Mouse (Mus musculus): ENCODE data around the gene Nme1. TPM values are rescaled to one million over a fixed set of nuclear protein-coding genes. Genes with fewer than 3 reads are reported as not detected.

Gene Nme1
- polyA plus RNA-seq, 1 experiment from 2014 or later: 210 TPM

GRCm38 (mm10) chr11:93987026-93987425 lies 18.7 kb upstream of the Nme1 start:
- Histone ChIP-seq H3K4me2 (replicated peaks) (no peak overlapping the region), H3K9ac (no peak overlapping the region), H3K27ac (no peak overlapping the region), H3K27me3 (no peaks in the 10 kb centered on the region), H3K4me3 (no peak overlapping the region), H3K9me3 (replicated peaks) (no peaks in the 10 kb centered on the region), H3K36me3 (no peaks in the 10 kb centered on the region), H3K4me1 (no peaks in the 10 kb centered on the region)
- no peak for ATAC-seq (ENCODE audit: low FRiP score)
- 85% methylated on average over 4 of the region's 4 CpGs for WGBS

GRCm38 (mm10) chr11:93986298-93986697 lies 18.0 kb upstream of the Nme1 start:
- H3K4me2 ChIP-seq (replicated peaks): no peak overlapping the region
- ATAC-seq (ENCODE audit: low FRiP score): no peak
- H3K27me3 ChIP-seq: no peaks in the 10 kb centered on the region
- no peak overlapping the region for H3K9ac ChIP-seq
- no peak overlapping the region for H3K4me3 ChIP-seq
- no peaks in the 10 kb centered on the region for H3K4me1 ChIP-seq
- no peaks in the 10 kb centered on the region for H3K36me3 ChIP-seq
- H3K9me3 ChIP-seq (replicated peaks): no peaks in the 10 kb centered on the region
- no peak overlapping the region for H3K27ac ChIP-seq

GRCm38 (mm10) chr11:93985265-93985664 lies 16.9 kb upstream of the Nme1 start:
- H3K4me3 ChIP-seq: no peak overlapping the region
- H3K9ac ChIP-seq: no peak overlapping the region
- no peaks in the 10 kb centered on the region for H3K27me3 ChIP-seq
- H3K27ac ChIP-seq: no peak overlapping the region
- no peak for ATAC-seq (ENCODE audit: low FRiP score)
- H3K36me3 ChIP-seq: no peaks in the 10 kb centered on the region
- WGBS: 91% methylated on average over 5 of the region's 5 CpGs
- no peak overlapping the region for H3K4me2 ChIP-seq (replicated peaks)
- no peaks in the 10 kb centered on the region for H3K4me1 ChIP-seq
- H3K9me3 ChIP-seq (replicated peaks): no peaks in the 10 kb centered on the region

GRCm38 (mm10) chr11:93984619-93985018 lies 16.3 kb upstream of the Nme1 start:
- no peak overlapping the region for H3K9ac ChIP-seq
- H3K27me3 ChIP-seq: no peaks in the 10 kb centered on the region
- H3K4me3 ChIP-seq: no peak overlapping the region
- ATAC-seq (ENCODE audit: low FRiP score): no peak
- no peak overlapping the region for H3K4me2 ChIP-seq (replicated peaks)
- H3K27ac ChIP-seq: no peak overlapping the region
- 90% methylated on average over 3 of the region's 3 CpGs for WGBS
- H3K9me3 ChIP-seq (replicated peaks): no peaks in the 10 kb centered on the region
- H3K4me1 ChIP-seq: no peaks in the 10 kb centered on the region
- no peaks in the 10 kb centered on the region for H3K36me3 ChIP-seq

- WGBS: 39% methylated on average over 6 of the region's 6 CpGs
- no peaks in the 10 kb centered on the region for H3K4me1 ChIP-seq
Measured at GRCm38 (mm10) chr11:93979502-93980049, 11.3 kb upstream of the Nme1 start.

GRCm38 (mm10) chr11:93972951-93973350 lies 4.6 kb upstream of the Nme1 start:
- Histone ChIP-seq H3K9ac (no peak overlapping the region), H3K4me3 (no peak overlapping the region), H3K27ac (no peak overlapping the region), H3K4me1 (peaks cover 9% of the 10 kb centered on the region), H3K36me3 (no peaks in the 10 kb centered on the region), H3K27me3 (no peaks in the 10 kb centered on the region), H3K9me3 (replicated peaks) (no peaks in the 10 kb centered on the region), H3K4me2 (replicated peaks) (no peak overlapping the region)
- WGBS: 85% methylated on average over 5 of the region's 5 CpGs
- no peak for ATAC-seq (ENCODE audit: low FRiP score)

More at GRCm38 (mm10) chr11:93979502-93980049, 11.3 kb upstream of the Nme1 start:
- no peaks in the 10 kb centered on the region for H3K27me3 ChIP-seq
- no peaks in the 10 kb centered on the region for H3K36me3 ChIP-seq
- no peak overlapping the region for H3K4me2 ChIP-seq (replicated peaks)
- H3K9me3 ChIP-seq (replicated peaks): no peaks in the 10 kb centered on the region
- no peak overlapping the region for H3K9ac ChIP-seq
- no peak for ATAC-seq (ENCODE audit: low FRiP score)
- no peak overlapping the region for H3K27ac ChIP-seq
- H3K4me3 ChIP-seq: no peak overlapping the region

- H3K9ac ChIP-seq: no peak overlapping the region
- peaks cover 17% of the 10 kb centered on the region for H3K4me1 ChIP-seq
- no peak for ATAC-seq (ENCODE audit: low FRiP score)
- H3K9me3 ChIP-seq (replicated peaks): no peaks in the 10 kb centered on the region
- no peaks in the 10 kb centered on the region for H3K27me3 ChIP-seq
- H3K4me2 ChIP-seq (replicated peaks): no peak overlapping the region
- H3K27ac ChIP-seq: no peak overlapping the region
- peaks cover 10% of the 10 kb centered on the region for H3K36me3 ChIP-seq
- H3K4me3 ChIP-seq: no peak overlapping the region
- 65% methylated on average over 1 of the region's 1 CpGs for WGBS
Measured at GRCm38 (mm10) chr11:93969799-93970198, 1.5 kb upstream of the Nme1 start.

- ATAC-seq (ENCODE audit: low FRiP score): no peak
- Histone ChIP-seq H3K4me3 (no peak overlapping the region), H3K9ac (no peak overlapping the region), H3K27ac (no peak overlapping the region), H3K4me2 (replicated peaks) (peak overlapping the region; percentile 64), H3K4me1 (peaks cover 17% of the 10 kb centered on the region), H3K9me3 (replicated peaks) (no peaks in the 10 kb centered on the region), H3K27me3 (no peaks in the 10 kb centered on the region), H3K36me3 (peaks cover 16% of the 10 kb centered on the region)
- 93% methylated on average over 6 of the region's 6 CpGs for WGBS
Measured at GRCm38 (mm10) chr11:93969171-93969570, 850 bp upstream of the Nme1 start.

- H3K9me3 ChIP-seq (replicated peaks): no peaks in the 10 kb centered on the region
- no peak for ATAC-seq (ENCODE audit: low FRiP score)
- H3K36me3 ChIP-seq: peaks cover 20% of the 10 kb centered on the region
- H3K4me3 ChIP-seq: peak overlapping the region; percentile 70
- H3K27me3 ChIP-seq: no peaks in the 10 kb centered on the region
- 42% methylated on average over 6 of the region's 6 CpGs for WGBS
- 0 out of 2 replicates have a peak overlapping the region, but pooled peaks have one; percentile 15 for H3K9ac ChIP-seq
- peak overlapping the region; percentile 64 for H3K4me2 ChIP-seq (replicated peaks)
- peak overlapping the region; percentile 60 for H3K27ac ChIP-seq
- peaks cover 17% of the 10 kb centered on the region for H3K4me1 ChIP-seq
Measured at GRCm38 (mm10) chr11:93968848-93969128, 467 bp upstream of the Nme1 start.

- Histone ChIP-seq H3K9ac (peak overlapping the region; percentile 66), H3K4me2 (replicated peaks) (peak overlapping the region; percentile 64), H3K4me1 (peaks cover 17% of the 10 kb centered on the region), H3K36me3 (peaks cover 33% of the 10 kb centered on the region), H3K27me3 (no peaks in the 10 kb centered on the region), H3K9me3 (replicated peaks) (no peaks in the 10 kb centered on the region), H3K4me3 (peak overlapping the region; percentile 70), H3K27ac (peak overlapping the region; percentile 79)
- WGBS: 7% methylated on average over 11 of the region's 11 CpGs
- ATAC-seq (ENCODE audit: low FRiP score): peak; percentile 1; the same call in 1 of the 2 replicates
Measured at GRCm38 (mm10) chr11:93967381-93967780, 940 bp downstream of the Nme1 start.

GRCm38 (mm10) chr11:93965391-93965790 lies 2.9 kb downstream of the Nme1 start:
- 97% methylated on average over 6 of the region's 6 CpGs for WGBS
- H3K36me3 ChIP-seq: peaks cover 52% of the 10 kb centered on the region

GRCm38 (mm10) chr11:93963013-93963412 lies 5.3 kb downstream of the Nme1 start:
- Histone ChIP-seq H3K4me3 (no peak overlapping the region), H3K4me2 (replicated peaks) (no peak overlapping the region), H3K4me1 (peaks cover 8% of the 10 kb centered on the region), H3K27me3 (no peaks in the 10 kb centered on the region), H3K9ac (no peak overlapping the region), H3K36me3 (peaks cover 74% of the 10 kb centered on the region), H3K27ac (no peak overlapping the region), H3K9me3 (replicated peaks) (no peaks in the 10 kb centered on the region)
- WGBS: 69% methylated on average over 4 of the region's 4 CpGs
- no peak for ATAC-seq (ENCODE audit: low FRiP score)

More at GRCm38 (mm10) chr11:93965391-93965790, 2.9 kb downstream of the Nme1 start:
- no peak overlapping the region for H3K4me2 ChIP-seq (replicated peaks)
- no peak overlapping the region for H3K27ac ChIP-seq
- no peaks in the 10 kb centered on the region for H3K27me3 ChIP-seq
- H3K4me3 ChIP-seq: no peak overlapping the region
- H3K9ac ChIP-seq: no peak overlapping the region
- H3K4me1 ChIP-seq: peaks cover 17% of the 10 kb centered on the region
- ATAC-seq (ENCODE audit: low FRiP score): no peak
- H3K9me3 ChIP-seq (replicated peaks): no peaks in the 10 kb centered on the region

GRCm38 (mm10) chr11:93961482-93961881 lies 6.8 kb downstream of the Nme1 start:
- no peak overlapping the region for H3K27ac ChIP-seq
- no peak overlapping the region for H3K9ac ChIP-seq
- H3K27me3 ChIP-seq: no peaks in the 10 kb centered on the region
- peaks cover 3% of the 10 kb centered on the region for H3K4me1 ChIP-seq
- H3K4me2 ChIP-seq (replicated peaks): no peak overlapping the region
- H3K9me3 ChIP-seq (replicated peaks): no peaks in the 10 kb centered on the region
- peaks cover 80% of the 10 kb centered on the region for H3K36me3 ChIP-seq
- no peak for ATAC-seq (ENCODE audit: low FRiP score)
- H3K4me3 ChIP-seq: no peak overlapping the region
- 92% methylated on average over 6 of the region's 6 CpGs for WGBS
